Mouse (Mus musculus): ENCODE measurements at regions not wholly inside any gene's neighbourhood (a gene's known extent, or its start where the extent isn't known, plus 50 kb on each side); places are given as distances from the start of the nearest gene placed in this dataset.

DNA sequence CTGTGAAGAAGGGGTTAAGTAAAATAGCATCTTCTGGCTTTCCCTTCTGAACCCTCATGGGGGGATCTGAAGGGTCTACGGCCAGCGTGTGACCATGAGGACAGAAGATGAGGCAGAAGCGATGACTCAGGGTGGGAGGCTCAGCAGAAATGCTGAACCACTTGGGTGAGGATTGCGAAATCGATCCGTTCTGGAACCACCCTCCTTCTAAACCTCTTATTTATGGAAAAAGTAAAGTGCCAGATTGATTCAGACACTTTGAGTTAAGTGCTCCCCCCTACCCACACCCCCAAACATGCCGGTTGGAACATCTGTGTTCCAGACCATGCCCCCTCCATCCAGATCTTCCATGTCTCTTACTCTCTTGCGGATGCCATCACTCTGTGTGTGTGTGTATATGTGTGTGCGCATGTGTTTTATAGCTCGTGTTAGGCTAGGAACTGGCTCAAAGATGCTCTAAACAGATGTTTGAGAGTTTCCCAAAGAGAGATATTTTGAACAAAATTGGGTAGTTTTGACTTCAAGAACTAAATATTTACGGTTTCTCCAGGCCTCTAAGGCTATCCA is 190.2 kb upstream of the Prickle1 start:
- DNase-seq, result no peak

DNA sequence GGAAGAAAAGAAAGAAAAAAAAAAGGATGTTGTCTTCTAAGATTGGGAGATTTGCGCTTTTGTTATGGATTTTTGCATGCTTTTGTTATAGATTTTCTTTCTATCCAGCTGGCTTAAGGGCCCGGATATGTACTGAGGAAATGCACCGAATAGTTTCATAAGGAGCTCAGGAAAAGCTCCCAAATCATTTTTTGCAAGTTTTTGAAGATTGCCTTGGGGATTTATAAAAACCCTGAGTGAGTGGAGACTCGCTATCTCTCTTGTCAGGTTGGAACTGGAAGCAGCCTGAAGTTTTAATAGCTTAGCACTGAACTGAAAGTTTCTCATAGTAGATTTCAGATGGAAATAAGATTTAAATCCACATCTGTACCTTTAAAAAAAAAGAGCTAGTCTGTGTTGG is 188.0 kb upstream of the Prickle1 start:
- DNase-seq, result no peak

DNA sequence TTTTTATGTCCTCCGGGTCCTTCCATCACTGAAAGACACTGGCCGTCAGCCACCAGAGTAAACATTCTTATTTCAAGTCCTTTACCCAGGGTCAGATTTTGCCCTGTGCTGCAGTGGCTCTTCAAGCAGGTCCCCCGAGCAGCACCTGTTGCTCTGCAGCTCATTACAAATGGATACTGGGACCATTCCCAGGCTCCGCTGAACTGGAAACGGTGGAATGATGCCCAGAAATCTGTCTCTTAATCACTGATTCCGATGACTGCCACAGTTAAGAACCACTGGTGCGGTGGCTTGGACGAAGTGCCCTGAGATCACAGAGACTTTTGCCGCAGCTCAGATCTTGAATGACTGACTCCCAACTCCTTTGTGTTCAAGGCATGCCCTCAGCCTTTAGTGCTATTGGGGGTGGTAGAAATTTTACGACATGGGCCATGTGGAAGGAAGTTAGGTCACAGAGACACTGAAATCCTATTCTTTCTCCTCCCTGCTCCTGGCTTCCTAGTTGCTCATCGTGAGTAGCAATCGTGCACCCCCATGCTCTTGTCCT is 179.6 kb upstream of the Prickle1 start:
- no peak for DNase-seq

- DNase-seq, result no peak
These were observed 178.6 kb upstream of the Prickle1 start for GRCm38 (mm10) chr15:93774340-93774739.

DNA sequence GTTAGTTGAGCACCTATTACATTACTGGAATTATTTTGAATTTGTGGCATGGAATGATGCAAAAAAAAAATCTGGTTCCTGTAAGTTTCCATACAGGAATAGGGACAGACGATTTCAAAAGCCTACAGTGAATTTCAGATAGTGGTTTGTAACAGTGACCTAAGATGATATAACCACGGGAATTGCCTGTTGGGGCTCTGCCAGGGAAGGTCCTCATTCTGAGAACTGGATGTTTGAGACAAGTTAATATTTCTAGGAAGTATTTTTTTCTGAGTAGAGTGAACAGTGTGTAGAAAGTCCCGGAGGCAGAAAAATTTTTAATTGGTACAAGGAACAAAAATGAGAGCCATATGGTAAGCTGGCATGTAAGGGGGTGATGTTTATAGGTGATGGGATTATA is 171.3 kb upstream of the Prickle1 start:
- no peak for DNase-seq

GRCm38 (mm10) chr15:93763047-93763446 is 167.4 kb upstream of the Prickle1 start:
- no peak for DNase-seq

- no peak for DNase-seq
These were observed 162.6 kb upstream of the Prickle1 start for GRCm38 (mm10) chr15:93758204-93758836.

DNA sequence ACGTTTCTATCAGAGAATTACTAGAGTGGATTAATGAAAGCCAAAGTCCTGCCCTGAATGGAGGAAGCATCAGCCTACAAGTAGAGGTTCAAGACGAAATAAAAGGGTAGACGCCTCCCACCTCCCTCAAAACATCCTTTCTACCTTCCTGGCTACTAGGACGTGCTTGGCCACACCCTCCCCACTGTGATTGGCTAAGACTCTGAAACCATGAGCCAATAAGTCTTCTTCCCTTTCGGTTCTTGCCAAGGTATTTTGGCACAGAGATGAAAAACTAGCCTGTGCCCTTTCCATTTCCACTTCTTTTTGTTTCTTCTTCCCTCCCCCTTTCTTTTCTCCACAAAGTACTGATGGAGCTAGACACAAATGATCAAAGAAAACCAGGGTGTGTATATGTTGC is 160.3 kb upstream of the Prickle1 start:
- DNase-seq, result no peak

- DNase-seq, result no peak
These were observed 156.1 kb upstream of the Prickle1 start for GRCm38 (mm10) chr15:93751817-93752216.

DNA sequence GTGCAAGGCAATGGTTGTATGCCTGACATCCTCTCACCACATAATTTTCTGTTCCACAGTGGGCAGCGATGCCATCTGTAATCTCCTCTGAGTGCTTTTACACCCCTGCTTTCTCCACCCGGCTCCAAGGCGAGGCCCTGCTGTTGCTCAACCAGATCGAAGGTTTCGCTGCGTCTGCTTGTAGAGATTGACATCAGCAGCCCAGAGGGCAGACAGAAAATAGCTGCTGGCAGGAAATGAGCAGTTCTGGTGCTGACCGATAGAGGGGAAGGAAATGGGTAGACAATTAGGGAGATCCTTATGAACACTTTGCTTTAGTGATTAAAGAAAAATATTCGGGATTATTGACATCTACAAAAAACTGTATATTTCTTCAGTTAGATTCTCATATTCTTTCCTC is 155.3 kb upstream of the Prickle1 start:
- peak; percentile 27 for DNase-seq

DNA sequence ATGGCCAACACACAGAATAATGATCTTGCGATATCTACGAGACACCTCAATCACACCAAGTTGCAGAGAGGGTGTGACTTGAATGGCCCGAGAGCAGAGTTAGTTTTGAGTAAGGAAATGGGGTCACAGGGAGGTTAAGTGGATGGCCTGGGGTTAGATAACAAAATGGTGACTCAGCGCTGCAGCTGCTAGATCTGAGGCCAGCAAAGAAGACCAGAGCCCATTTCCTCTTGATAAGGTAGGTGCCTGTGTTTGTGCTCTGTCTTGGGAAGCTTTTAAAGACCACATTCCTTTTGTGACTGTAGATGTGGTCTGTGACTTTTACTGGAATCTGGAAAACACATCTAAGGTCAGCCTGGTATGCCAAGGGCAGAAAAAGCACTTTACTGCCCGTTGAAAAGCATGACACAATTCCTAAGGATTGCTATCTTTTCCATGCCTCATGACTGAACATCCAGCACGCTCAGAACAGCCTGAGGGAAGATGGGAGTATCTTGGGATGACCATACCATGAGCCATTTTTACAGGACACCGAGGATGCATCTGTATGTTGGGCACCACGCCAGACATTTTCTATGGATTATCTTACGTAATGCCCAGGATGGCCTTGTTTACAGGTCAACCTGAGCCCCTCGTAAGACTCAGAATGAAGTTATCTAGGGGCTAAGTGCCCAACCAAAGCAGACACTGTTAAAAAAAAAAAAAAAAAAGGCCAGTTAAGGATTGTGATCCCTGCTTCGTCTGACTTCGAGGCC is 148.7 kb upstream of the Prickle1 start:
- DNase-seq, result no peak

GRCm38 (mm10) chr15:93733731-93734510 is 138.2 kb upstream of the Prickle1 start:
- DNase-seq, result peak; percentile 15

GRCm38 (mm10) chr15:93732825-93733224 is 137.1 kb upstream of the Prickle1 start:
- no peak for DNase-seq

- DNase-seq, result no peak
These were observed 135.5 kb upstream of the Prickle1 start for GRCm38 (mm10) chr15:93731161-93731560.

GRCm38 (mm10) chr15:93715443-93715842 is 119.8 kb upstream of the Prickle1 start:
- no peak for DNase-seq

GRCm38 (mm10) chr15:93713428-93713827 is 117.7 kb upstream of the Prickle1 start:
- DNase-seq, result peak; percentile 80

- no peak for DNase-seq
These were observed 116.9 kb upstream of the Prickle1 start for GRCm38 (mm10) chr15:93712594-93712993.

DNA sequence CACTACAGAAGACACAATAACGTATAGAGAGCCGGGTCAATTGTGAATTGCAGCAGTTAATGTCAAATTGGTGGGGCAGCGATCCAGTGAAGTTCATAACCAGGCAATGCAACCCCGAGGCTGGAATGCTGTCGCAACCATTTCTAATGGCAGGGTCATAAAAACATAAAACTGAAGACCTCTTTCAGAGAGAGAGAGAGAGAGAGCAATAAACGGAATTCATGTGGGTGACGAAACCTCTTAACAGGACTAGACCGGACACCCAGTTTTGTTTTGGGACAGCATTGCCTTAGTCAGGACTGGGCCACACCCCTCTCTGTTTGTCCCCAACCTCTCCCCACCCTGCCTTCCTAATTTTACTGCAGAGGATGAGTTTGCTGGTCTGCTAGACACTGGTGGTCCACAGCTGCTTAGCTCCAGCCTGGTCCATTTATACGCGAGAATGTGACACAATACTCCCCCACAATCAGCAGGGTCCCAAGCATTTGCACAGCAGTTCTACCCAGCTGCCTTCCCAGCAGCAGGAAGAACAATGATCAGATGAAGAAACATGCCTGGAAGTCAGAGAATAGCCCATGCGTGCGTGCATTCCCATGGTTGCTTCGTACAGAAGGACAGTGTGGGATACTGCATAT is 115.6 kb upstream of the Prickle1 start:
- DNase-seq, result no peak

- DNase-seq, result no peak
These were observed 114.9 kb upstream of the Prickle1 start for GRCm38 (mm10) chr15:93710493-93711149.

DNA sequence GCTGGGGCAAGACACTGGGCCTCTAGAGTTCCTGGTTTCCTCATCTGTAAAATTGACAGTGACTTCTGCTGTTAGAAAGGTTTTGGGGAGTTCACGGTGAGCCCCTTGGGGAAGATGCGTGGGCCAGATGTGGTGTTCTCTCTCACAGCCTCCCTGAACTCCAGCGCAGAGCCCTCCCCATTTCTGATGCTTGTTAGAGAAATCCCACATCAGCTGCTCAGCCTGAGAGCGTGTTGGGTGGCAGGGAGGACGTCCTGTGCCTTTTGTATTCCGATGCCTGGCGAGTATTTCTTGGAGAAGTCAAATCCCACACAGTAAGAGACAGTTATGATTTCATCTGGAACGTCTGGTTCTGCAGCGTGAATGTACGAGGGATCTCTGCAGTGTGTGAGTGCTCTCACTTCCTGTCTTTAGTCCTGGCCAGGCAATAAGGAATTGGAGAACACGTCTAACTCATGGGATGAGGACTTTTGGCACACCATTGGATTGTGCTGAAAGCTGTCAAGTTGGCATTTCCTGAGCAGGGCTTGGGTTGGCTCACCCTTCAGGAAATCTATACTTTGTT is 110.8 kb upstream of the Prickle1 start:
- no peak for DNase-seq

GRCm38 (mm10) chr15:93705651-93706050 is 110.0 kb upstream of the Prickle1 start:
- no peak for DNase-seq

Data from adrenal gland, postnatal 25 days (tissue).